Mouse (Mus musculus): ENCODE measurements around the gene Zdhhc19.
A peak's percentile ranks its signal among the peaks of the same experiment; 100 is the strongest.

DNA sequence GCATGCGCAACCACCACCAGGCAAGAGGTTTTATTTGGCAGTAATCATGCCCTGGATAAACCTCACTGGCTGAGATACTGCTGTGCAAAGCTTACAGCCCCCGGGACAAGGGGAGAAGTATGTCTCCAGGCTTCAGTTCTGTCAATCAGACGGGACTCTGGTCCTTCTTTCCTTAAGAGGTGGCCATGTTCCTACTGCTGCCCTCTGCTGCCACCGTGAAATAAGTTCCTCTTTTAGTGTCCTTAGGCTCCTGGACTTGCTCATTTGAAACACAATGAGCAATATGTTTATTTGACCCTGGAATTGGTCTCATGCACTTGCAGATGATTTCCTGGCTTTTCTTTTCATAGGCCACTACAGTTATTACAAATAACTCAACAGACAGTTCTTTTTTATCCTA, 35.5 kb upstream of the Zdhhc19 start:
- TF ChIP-seq CTCF (IDR thresholded peaks at IDR 0.05) (peak; percentile 45), EP300 (IDR thresholded peaks at IDR 0.05) (no peak)
